Mouse (Mus musculus) E14TG2a.4 (cell line): ENCODE data around the gene Arid3a.

Experiments
- CTCF ChIP-seq: conservative IDR thresholded peaks from 2 replicates; pipeline ENCODE4 v1.5.1; 2014; ENCODE audit warnings: low read length
- NANOG ChIP-seq: IDR thresholded peaks from 2 replicates; pipeline ENCODE4 v1.6.1; 2014; ENCODE audit warnings: borderline replicate concordance, low read length, mixed read lengths
- POU5F1 ChIP-seq: IDR thresholded peaks from 2 replicates; pipeline ENCODE4 v1.6.1; 2014; ENCODE audit warnings: low read length, borderline replicate concordance

DNA sequence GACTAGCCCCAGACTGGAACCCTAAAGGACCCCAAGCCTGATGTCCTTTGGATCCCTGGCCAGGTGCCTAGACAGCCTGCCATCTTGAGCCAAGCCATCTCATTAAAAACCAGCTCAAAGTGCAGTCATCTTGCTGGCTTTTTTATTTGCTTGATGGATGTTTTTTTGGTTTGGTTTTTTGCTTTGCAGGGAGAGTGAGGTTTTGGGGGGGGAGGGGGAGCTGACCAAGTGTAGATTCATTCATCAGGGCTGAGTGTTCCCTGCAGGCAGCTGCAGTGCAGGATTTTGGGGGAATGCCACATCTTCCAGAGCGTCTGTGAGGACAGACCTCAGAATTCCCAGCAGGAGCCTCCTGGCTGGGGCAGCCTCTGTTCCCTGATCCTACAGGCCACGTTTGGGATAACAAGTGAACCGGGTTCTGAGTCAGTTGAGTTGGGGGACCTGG, 42.3 kb downstream of the Arid3a start:
- TF ChIP-seq CTCF (no peak), NANOG (no peak), POU5F1 (no peak)
